Mouse (Mus musculus) right cerebral cortex, postnatal 10 days (tissue): ENCODE data around the gene Sqstm1.
A peak's percentile ranks its signal among the peaks of the same experiment; 100 is the strongest.

Experiments used
- DNase-seq, 2 experiments: peaks; one replicate each; pipeline ENCODE4 v3.0.0; 2021; ENCODE audit warnings: low spot score in 2 of 2

The Sqstm1 gene

DNA sequence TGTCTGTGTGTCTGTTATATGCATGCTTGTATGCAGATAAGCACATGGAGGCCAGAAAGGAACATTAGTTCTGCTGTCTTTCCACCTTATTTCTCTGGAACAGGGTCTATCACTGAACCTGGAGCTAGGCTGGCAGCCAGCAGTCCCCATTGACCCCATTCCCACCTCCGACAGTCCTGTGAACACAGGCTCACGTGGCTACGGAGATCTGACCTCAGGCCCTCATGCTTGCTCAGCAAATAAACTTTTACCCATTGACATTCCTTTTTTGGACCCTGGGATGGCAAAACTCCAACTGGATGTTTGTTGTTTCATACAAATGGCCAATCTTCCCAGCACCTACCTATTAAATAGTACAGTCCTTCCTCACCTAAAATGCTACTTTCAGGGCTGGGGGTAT is 34.3 kb downstream of the Sqstm1 start:
- peak in 1 of 2 experiments; percentile 24 for DNase-seq

DNA sequence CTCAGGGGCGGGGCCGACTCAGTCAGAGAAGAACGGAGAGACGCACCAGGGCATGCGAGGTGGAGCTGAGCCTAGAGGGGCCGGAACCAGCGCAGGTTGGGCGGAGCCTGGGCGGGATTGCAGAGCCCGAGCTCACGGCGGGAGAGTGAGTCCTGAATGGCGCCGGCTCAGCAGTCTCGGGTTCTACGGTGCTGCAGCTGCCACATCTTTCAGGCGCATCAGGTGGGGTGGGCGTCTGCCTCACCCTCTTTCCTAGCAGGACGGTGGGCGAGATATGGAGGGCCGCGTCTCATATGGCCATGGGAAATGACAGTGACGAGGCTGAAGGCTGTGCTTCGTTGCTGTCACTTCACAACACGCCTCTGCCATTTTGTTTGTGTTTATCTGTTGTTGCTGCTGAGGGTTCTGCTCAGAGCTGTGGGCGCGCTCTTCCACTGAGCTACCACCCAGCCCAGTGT is 35.9 kb downstream of the Sqstm1 start:
- DNase-seq = peak; percentile 98

DNA sequence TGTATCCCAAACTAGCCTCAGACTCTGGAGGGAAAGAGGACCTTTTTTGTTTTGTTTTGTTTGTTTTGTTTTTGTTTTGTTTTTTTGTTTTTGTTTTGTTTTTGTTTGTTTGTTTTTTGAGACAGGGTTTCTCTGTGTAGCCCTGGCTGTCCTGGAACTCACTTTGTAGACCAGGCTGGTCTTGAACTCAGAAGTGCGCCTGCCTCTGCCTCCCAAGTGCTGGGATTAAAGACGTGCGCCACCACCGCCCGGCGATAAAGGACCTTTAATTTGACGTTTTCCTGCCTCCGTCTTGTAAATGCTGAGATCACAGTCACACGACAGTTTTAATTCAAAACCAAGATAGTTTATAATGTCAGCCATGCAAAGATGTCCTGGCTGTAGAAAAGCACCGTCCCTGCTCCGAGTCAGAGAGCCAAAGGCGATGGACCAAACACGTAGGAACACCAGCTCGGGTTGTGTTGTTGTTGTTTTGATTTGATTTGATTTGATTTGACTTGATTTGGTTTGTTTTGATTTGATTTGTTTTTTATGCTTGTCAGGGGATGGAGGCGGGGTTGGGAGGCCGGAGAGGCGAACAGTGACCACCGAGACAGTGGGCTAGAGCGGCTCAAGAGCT is 36.4 kb downstream of the Sqstm1 start, which contains the start of gene Mrnip:
TSS of gene Mrnip (plus strand) at position 334 of the 619 bp plus-strand sequence.
- peak; percentile 33 to 51 for DNase-seq

DNA sequence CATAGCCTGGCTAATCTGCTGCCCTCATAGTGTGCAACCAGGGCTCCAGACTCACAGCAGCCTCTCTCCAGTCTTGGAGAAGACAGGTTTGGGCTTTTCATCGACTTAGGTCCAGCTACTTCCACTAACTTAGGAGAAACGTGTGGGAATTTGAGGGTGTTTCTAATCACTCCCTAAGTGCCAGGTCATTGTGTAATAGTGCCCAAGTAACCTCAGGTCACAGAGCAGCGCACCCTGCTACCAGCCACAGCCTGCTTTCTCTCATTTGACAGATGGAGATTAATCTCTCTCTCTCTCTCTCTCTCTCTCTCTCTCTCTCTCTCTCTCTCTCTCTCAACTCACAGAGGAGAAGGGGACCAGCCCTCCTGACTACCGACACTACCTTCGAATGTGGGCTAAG is 42.3 kb downstream of the Sqstm1 start:
- DNase-seq = no peak

DNA sequence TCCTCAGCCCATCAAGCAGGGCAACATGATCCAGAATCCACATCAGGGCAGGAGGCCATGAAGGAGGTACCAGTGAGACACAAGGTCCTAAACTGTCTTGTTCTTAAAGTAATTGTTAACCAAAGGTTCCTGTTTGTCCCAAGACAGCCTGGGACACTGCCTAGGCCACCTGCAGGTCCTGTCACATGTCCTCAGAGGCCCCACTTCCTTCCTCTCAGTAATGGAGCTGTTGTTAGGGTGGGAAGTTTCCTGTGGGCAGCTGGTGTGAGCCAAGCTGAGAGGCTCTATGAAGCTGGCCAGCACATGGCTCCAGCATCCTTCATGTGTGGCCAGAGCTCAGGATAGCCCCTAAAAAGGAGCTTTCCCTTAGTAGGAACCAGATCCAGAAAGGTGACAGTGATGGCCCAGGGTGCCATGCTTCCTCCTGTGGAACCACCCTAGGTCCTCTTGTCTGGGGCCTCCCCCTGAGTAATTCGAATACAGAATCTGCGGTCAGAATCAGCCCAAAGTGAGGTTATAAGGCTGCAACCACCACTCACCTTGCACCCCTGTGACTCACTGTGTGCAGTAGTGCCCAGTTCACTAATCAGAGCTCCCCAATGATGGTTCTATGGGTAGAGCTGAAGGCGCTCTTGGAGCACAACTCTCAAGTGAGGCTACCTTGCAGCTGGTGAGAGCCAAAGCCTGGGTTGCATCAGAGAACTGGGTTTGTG is 48.1 kb downstream of the Sqstm1 start:
- DNase-seq = peak in 1 of 2 experiments; percentile 18

DNA sequence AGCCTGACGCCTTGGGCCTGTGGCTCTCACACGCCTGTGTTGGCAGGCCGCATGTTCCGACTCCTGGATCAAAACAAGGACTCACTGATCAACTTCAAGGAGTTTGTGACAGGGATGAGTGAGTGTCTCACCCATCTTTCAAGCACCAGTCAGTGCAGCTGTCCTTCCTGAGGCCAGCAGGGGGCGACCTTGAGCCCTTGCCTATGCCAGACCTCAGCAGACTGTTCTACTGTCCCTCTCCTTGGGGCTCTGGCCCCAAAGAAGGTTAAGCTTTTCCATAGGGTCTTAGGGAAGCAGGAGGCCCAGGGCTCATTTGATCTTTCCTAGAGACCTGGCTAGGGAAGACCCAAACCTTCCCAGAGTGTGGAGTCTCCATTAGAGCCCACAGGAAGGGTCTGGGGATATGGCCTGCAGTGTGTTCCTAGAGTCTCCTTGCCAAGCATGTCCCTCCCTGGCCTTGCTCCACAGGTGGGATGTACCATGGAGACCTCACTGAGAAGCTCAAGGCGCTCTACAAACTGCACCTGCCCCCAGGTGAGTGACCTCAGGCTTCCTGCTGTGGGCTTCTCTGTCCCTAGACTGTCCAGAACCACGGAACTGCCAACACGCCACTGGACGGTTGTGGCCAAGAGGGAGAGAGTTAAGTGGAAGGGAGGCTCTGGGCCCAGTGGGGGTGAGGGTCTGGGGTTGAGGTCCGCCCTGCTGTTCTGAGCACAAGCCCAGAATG is 48.9 kb downstream of the Sqstm1 start:
- peak; percentile 51 to 53 for DNase-seq

DNA sequence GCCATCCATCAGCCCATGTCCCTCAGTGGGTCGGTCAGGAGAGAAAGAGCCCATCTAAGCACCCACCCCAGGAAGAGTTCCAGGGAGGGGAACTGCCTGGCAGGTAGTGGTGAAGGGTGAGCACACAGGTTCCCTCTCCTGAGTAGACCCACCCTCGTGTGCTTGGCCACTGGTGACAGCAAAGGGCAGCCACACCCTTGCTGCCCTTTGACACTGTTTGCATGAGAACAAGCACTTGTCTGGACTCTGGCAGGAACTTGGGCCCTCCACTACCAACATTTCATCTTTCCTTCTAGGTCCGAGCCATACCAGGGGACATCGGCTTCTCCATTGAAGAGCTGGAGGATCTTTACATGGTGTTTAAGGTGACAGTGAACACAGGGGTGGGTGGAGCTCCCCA is 51.3 kb downstream of the Sqstm1 start:
- DNase-seq = no peak

DNA sequence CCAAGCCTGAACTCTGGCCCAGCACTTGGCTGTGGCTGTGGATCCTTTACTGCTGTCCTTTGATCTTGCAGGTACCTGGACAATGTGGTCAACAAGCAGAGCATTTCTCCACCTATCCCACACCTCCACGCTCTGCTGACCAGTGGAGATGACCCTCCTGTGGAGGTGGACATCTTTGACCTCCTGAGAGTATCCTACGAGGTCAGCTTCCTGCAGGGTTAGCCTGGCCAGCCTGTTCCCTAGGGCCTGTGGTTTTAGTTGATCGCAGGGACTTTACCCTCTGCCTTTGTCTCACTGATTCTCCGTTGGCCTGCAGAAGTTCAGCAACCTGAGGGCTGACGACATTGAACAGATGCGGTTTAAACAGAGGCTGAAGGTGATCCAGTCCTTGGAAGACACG is 52.3 kb downstream of the Sqstm1 start:
- no peak for DNase-seq

DNA sequence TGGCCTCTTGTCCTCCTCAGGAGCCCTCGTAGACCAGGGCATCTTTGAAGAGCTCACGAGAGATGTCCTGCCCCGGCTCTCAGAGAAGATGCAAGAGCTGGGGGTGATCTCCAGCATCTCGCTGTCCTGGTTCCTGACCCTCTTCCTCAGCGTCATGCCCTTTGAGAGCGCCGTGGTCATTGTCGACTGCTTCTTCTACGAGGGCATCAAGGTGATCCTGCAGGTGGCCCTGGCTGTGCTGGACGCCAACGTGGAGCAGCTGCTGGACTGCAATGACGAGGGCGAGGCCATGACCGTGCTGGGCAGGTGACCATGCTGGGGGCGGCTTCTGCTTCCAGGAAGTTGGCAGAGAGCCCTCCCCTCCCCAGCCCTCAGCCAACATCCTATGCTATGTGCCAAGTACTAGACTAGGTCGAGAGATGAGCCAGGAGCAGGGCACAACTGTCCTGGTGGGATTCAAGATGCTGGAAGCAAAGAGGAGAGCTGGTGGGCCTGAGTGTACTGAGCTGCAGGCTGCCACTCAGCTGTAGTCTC is 53.8 kb downstream of the Sqstm1 start:
- no peak for DNase-seq

DNA sequence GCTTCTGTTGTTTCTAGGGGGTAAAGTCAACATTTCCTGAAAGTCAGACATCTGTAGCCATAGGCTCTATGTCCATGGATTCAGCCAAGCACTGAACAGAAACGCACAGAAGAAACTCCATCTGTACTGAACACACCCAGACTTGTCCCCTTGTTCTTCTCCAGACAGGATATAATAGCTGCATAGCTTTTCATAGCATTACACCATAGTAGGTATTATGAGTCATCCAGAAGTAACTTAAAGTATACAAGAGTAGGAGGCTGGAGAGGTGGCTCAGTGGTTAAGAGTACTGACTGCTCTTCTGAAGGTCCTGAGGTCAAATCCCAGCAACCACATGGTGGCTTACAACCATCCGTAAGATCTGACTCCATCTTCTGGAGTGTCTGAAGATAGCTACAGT is 54.8 kb downstream of the Sqstm1 start:
- no peak for DNase-seq

DNA sequence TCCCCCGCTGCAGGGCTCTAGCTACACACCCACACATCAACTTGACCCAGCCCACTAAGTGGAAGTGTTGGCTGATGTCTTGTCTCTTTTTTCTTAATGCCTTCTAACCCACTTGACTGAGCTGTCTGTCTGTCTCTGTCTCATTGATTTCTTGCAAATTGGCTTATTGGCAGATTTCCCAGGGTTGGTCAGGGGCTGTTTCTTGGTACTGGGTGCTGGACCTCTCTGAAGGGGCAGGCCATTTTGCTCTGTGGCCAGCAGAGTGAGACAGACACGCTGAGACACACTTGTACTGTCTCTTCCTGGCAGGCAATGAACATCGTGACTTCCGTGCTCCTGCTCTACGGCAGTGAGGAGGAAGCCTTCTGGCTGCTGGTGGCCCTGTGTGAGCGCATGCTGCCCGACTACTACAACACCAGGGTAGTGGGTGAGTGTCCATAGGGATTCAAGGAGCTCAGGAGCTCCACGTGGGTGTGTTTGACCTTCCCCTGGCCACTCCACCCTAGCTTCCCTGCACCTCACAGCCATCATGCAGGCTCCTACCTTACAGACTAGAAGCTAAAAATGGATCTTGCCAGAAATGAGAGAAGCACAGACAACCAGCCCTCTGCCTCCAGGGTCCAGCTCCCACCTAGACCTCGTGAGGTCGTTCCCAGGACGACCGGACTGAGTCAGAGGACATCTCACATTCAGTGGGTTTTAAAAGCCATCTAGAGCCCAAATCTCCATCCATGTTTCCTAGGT is 55.7 kb downstream of the Sqstm1 start:
- no peak for DNase-seq

DNA sequence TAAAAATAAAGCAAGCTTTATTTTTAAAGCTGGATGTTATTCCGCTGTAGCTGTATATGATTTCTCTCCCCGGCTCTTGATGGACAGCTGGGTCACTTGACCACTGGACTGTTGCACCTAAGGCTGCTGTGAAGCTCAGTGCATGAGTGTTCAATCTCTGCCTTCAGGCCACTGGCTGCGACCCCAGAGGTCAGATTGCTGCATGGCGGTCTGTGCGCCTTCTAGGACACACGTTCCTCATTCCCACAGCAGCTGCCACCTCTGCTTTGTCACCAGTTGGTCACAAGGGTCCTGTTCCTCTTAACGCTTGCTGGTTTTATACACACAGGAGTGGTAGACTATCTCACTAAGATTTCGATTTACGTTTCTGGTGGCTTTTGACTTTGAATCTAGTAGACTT is 56.5 kb downstream of the Sqstm1 start:
- DNase-seq = no peak

DNA sequence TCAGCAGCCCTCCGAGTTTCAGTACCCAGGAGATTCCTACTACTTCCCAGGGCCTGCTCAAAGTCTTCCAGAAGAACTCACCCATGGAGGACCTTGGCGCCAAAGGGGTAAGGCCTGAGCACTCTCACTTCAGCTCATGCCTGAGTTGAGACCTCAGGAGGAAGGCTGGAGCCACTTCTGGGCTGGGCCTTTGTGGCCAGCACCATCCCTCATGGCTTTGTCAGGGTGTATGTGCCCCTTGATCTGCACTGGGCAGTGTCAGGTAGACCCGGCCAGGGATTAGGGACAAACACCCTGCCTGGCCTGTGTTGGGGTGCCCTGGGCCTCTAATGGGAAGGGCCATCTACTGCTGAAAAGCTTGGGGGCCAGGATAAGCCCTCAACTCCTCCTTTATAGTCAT is 59.3 kb downstream of the Sqstm1 start:
- no peak for DNase-seq

DNA sequence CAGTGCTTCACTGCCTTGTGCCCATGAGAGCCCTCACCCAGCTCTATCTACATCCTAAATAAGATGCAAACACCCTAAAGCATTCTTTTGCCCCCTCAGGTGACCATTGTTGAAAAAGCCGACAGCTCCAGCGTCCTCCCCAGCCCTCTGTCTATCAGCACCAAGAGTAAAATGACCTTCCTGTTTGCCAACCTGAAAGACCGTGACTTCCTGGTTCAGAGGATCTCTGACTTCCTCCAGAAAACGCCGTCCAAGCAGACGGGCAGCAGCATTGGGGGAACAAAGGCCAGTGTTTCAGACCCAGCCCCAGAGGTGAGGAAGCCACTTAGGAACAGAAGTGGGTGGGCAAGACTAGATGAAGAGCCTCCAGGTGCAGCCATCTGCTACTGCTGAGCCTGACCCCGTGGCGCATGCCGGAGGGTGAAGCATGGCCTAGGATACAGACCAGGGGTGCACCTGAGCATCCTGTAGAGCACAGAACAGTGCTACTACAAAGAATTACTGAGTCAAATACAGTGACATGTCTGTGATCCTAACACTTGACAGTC is 61.0 kb downstream of the Sqstm1 start:
- no peak for DNase-seq
